Mouse (Mus musculus) G1E (cell line): ENCODE measurements around the gene Olfr459.

Experiments
- CTCF ChIP-seq: IDR thresholded peaks from 2 replicates; pipeline ENCODE4 v1.5.1; 2012; ENCODE audit warnings: low read depth, low read length, inconsistent platforms, mixed read lengths
- GATA1 ChIP-seq: IDR thresholded peaks from 2 replicates; pipeline ENCODE4 v1.6.1; 2012; ENCODE audit warnings: borderline replicate concordance, low read length, inconsistent platforms, mixed read lengths
- TAL1 ChIP-seq: conservative IDR thresholded peaks from 2 replicates; pipeline ENCODE4 v1.6.1; 2012; ENCODE audit warnings: low read depth, low read length, inconsistent platforms, mixed read lengths

GRCm38 (mm10) chr6:41741101-41741500 lies 33.9 kb downstream of the Olfr459 start:
- TF ChIP-seq CTCF (no peak), TAL1 (no peak), GATA1 (no peak)
